In genomic region chr14:77860841-77861560, GRCm38 (mm10) we compare ENCODE assay signal across 28 mouse cellular contexts. TPM values are rescaled to one million over a fixed set of nuclear protein-coding genes. Genes with fewer than 3 reads are reported as not detected.
DNase-seq lines count a peak whose midpoint lies in the region; ATAC-seq and TF ChIP-seq lines count a peak whose summit lies in the region.
"Had no signal": no experiment of that assay in that cellular context is flagged by ENCODE, and none has a peak within 500 bp of the region (broad histone marks: within the 10 kb centered on the region; RNA-seq: fewer than 3 reads in every experiment).

No protein-coding gene starts in this region.

- ATAC-seq in heart, postnatal 0 days (ENCODE audit: insufficient read depth, low read depth) = no peak
- ATAC-seq in activated CD4-positive, CD25-positive, alpha-beta regulatory T cell, adult 4 months = peak; percentile 53
- ATAC-seq: lung, postnatal 0 days; midbrain, embryonic 15.5 days had no signal

- TF ChIP-seq POLR2A in cerebellum, adult 2 months (IDR thresholded peaks at IDR 0.05; ENCODE audit: borderline replicate concordance, insufficient read depth, low read length) = no peak

- no peak overlapping the region for H3K9ac ChIP-seq in heart, postnatal 0 days (replicated peaks; ENCODE audit: low read depth, low read length)
- H3K9ac ChIP-seq: embryonic facial prominence, embryonic 13.5 days; forebrain, embryonic 12.5 days; heart, embryonic 12.5 days; hindbrain, embryonic 13.5 days; midbrain, embryonic 15.5 days; neural tube, embryonic 15.5 days had no signal

- intact Hi-C loops in heart, postnatal 10 days (cut with DNase I) = no loop called here

- H3K27me3 ChIP-seq in heart, postnatal 0 days (ENCODE audit: control insufficient read depth, insufficient read depth, low read length) = no peaks in the 10 kb centered on the region
- no peaks in the 10 kb centered on the region for H3K27me3 ChIP-seq in cerebellum, adult 2 months (ENCODE audit: control insufficient read depth, insufficient read depth, low read length)
- H3K27me3 ChIP-seq: embryonic facial prominence, embryonic 13.5 days; forebrain, embryonic 12.5 days; heart, embryonic 12.5 days; hindbrain, embryonic 13.5 days; midbrain, embryonic 15.5 days; neural tube, embryonic 15.5 days had no signal

- WGBS in heart, postnatal 0 days = 60% methylated on average over 5 of the region's 5 CpGs
- WGBS in cerebellum, adult 2 months = 91% methylated on average over 5 of the region's 5 CpGs

- TF ChIP-seq EP300 in heart, postnatal 0 days (IDR thresholded peaks at IDR 0.05; ENCODE audit: low read depth) = no peak

- H3K36me3 ChIP-seq in heart, postnatal 0 days (replicated peaks; ENCODE audit: control insufficient read depth, insufficient read depth, low read length) = no peaks in the 10 kb centered on the region
- H3K36me3 ChIP-seq: forebrain, embryonic 12.5 days; hindbrain, embryonic 13.5 days; limb, embryonic 10.5 days; midbrain, embryonic 15.5 days; neural tube, embryonic 15.5 days had no signal

- H3K4me3 ChIP-seq in heart, postnatal 0 days (ENCODE audit: low read depth, low read length) = no peak overlapping the region
- H3K4me3 ChIP-seq in cerebellum, adult 2 months (replicated peaks; ENCODE audit: insufficient read depth, low read depth, low read length) = no peak overlapping the region
- H3K4me3 ChIP-seq: embryonic facial prominence, embryonic 13.5 days; erythroblast, embryonic 14.5 days; forebrain, embryonic 12.5 days; gastrocnemius, adult 2 months; heart, embryonic 12.5 days; hindbrain, embryonic 13.5 days; limb, embryonic 10.5 days; midbrain, embryonic 15.5 days; neural tube, embryonic 15.5 days had no signal

- no peak for DNase-seq in heart, postnatal 0 days (ENCODE audit: low spot score)
- no peak for DNase-seq in heart, postnatal 10 days
- DNase-seq in CD4-positive helper T cell, adult 2 months (ENCODE audit: low read depth, low spot score) = peak; percentile 60
- DNase-seq in natural killer cell, adult 2 months (ENCODE audit: low spot score in 2 of 2) = peak; percentile 35 to 67
- no peak for DNase-seq in cerebellum, adult 2 months
- DNase-seq in layer of hippocampus, postnatal 36 days = no peak
- DNase-seq: adrenal gland, postnatal 36 days; B cell, adult 2 months; cerebellum, adult 11-12 months; cerebellum, postnatal 14 days; gastrocnemius, adult 2 months; heart, postnatal 36 days; kidney, adult 8-10 months; kidney, postnatal 14 days; liver; right cerebral cortex, adult 18-20 months; right cerebral cortex, postnatal 4 days had no signal

- TF ChIP-seq CTCF in heart, postnatal 0 days (IDR thresholded peaks at IDR 0.05; ENCODE audit: low read depth) = no peak
- no peak for TF ChIP-seq CTCF in cerebellum, adult 2 months (IDR thresholded peaks at IDR 0.05; ENCODE audit: borderline replicate concordance, insufficient read depth, low read depth, low read length)

- H3K4me1 ChIP-seq in heart, postnatal 0 days (ENCODE audit: control insufficient read depth, insufficient read depth) = no peaks in the 10 kb centered on the region; the same call in 1 of the 2 replicates
- no peaks in the 10 kb centered on the region; the same call in 1 of the 2 replicates for H3K4me1 ChIP-seq in cerebellum, adult 2 months (ENCODE audit: control insufficient read depth, insufficient read depth, low read length)
- H3K4me1 ChIP-seq: heart, embryonic 12.5 days; midbrain, embryonic 15.5 days; neural tube, embryonic 15.5 days had no signal

- peak overlapping the region; percentile 64; the same call in 1 of the 2 replicates for H3K27ac ChIP-seq in heart, postnatal 0 days (ENCODE audit: low read depth)
- H3K27ac ChIP-seq in cerebellum, adult 2 months (ENCODE audit: insufficient read depth, low read length) = no peak overlapping the region
- H3K27ac ChIP-seq: embryonic facial prominence, embryonic 13.5 days; forebrain, embryonic 12.5 days; gastrocnemius, adult 2 months; hindbrain, embryonic 13.5 days; limb, embryonic 10.5 days; macrophage; midbrain, embryonic 15.5 days; neural tube, embryonic 15.5 days had no signal

- no peaks in the 10 kb centered on the region for H3K9me3 ChIP-seq in heart, postnatal 0 days (replicated peaks; ENCODE audit: control insufficient read depth, low read length)
- H3K9me3 ChIP-seq: embryonic facial prominence, embryonic 13.5 days; forebrain, embryonic 12.5 days; heart, embryonic 12.5 days; hindbrain, embryonic 13.5 days; limb, embryonic 10.5 days; midbrain, embryonic 15.5 days; neural tube, embryonic 15.5 days had no signal

- no peak overlapping the region for H3K4me2 ChIP-seq in heart, postnatal 0 days (ENCODE audit: low read depth, low read length)
- H3K4me2 ChIP-seq: embryonic facial prominence, embryonic 13.5 days; forebrain, embryonic 12.5 days; heart, embryonic 12.5 days; hindbrain, embryonic 13.5 days; midbrain, embryonic 15.5 days; neural tube, embryonic 15.5 days had no signal

RNA-seq across cellular contexts. Expression of gene Dnajc15, which starts 13.9 kb away (rescaled TPM):
- total RNA-seq in heart, postnatal 0 days (2014; rRNA removed; ENCODE audit: low replicate concordance) = 9.9 and 17.2 TPM in 2 replicates
- polyA plus RNA-seq in heart, postnatal 0 days (2015; fragmentation: Nextera tagmentation; extraction: Ambion mirVana) = 241 and 268 TPM in 2 replicates
- 100 to 1,000 TPM; 229 to 247 TPM for total RNA-seq in heart, postnatal 10 days (2021)
- polyA plus RNA-seq in activated CD4-positive, CD25-positive, alpha-beta regulatory T cell, adult 4 months (2017; shearing (Covaris generic)) = 100 to 1,000 TPM in 1 of 2 experiments, 10 to 100 TPM in 1; 99.4 to 158 TPM
- polyA plus RNA-seq in cerebellum, adult 2 months (2012; rRNA removed) = 35.5 and 39.7 TPM in 2 replicates
- total RNA-seq in layer of hippocampus, postnatal 36 days (2021) = 10 to 100 TPM; 64.1 to 67.2 TPM

RNA-seq across cellular contexts. Expression of gene Epsti1, which starts 43.0 kb away (rescaled TPM):
- 0.19 and 9.2 TPM in 2 replicates for total RNA-seq in heart, postnatal 0 days (2014; rRNA removed; ENCODE audit: low replicate concordance)
- 0.46 and 0.70 TPM in 2 replicates for polyA plus RNA-seq in heart, postnatal 0 days (2015; fragmentation: Nextera tagmentation; extraction: Ambion mirVana)
- under 1 TPM; 0.47 to 0.53 TPM for total RNA-seq in heart, postnatal 10 days (2021)
- polyA plus RNA-seq in activated CD4-positive, CD25-positive, alpha-beta regulatory T cell, adult 4 months (2017; shearing (Covaris generic)) = 100 to 1,000 TPM; 153 to 156 TPM
- 0.25 and 0.28 TPM in 2 replicates for polyA plus RNA-seq in cerebellum, adult 2 months (2012; rRNA removed)
- total RNA-seq in layer of hippocampus, postnatal 36 days (2021) = under 1 TPM in 1 of 2 experiments, not detected in 1; 0.25 TPM

Comparison
In these comparisons a context has a peak if more than half of its experiments do, and no peak if none do; other contexts are left out.
1. DNase-seq: peak in CD4-positive helper T cell, adult 2 months (single experiment) and natural killer cell, adult 2 months (2 of 2); none in heart, postnatal 0 days (single experiment), heart, postnatal 10 days (0 of 2), cerebellum, adult 2 months (0 of 2) and layer of hippocampus, postnatal 36 days (0 of 2).